Mouse (Mus musculus): Measurements from ENCODE around the gene Ttc16.

DNA sequence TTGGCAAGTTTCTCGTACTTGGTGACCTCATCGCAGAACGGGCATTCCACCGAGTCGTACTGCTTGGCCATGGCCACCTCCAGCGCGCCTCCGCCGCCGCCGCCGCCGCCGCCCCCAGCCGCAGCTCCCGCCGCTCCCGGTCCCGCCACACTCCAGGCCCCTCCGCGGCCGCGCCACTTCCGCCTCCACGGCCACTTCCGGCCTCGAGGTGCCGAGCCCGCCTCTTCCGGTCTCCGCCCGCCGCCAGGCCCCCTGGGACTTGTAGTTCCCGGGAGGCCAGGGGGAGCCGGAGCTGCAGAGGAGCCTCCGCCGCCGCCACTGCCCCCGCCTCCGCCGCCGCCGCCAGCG, 62.9 kb downstream of the Ttc16 start:
- no peak for TF ChIP-seq CTCF (IDR thresholded peaks at IDR 0.05; ENCODE audit: control insufficient read depth, insufficient read depth, insufficient replicate concordance, low read depth, low read length)
- TF ChIP-seq POLR2A (IDR thresholded peaks at IDR 0.05; ENCODE audit: control insufficient read depth, low read depth, low read length), result no peak; the same call in 1 of the 2 replicates

All from testis, adult 2 months (tissue).